Mouse (Mus musculus): ENCODE results near the gene Kcnj1. TPM values are rescaled to one million over a fixed set of nuclear protein-coding genes. Genes with fewer than 3 reads are reported as not detected.

Gene Kcnj1
- total RNA-seq, 4 experiments from 2014 or later: not detected

GRCm38 (mm10) chr9:32448766-32449165 lies 76.5 kb downstream of the Kcnj1 start:
- no peak for DNase-seq (ENCODE audit: low spot score in 2 of 2)

Other genes with a start within 250 kb of the Kcnj1 start
- gene Kcnj5, start 28.1 kb upstream of the Kcnj1 start, total RNA-seq (2022): not detected
- gene Fli1, start 170.4 kb downstream of the Kcnj1 start, total RNA-seq (2022): 1 to 10 TPM; 4.3 to 9.0 (median 5.6) TPM

All from gastrocnemius, adult 8-10 months (tissue).